In genomic region chr12:77138506-77139201, GRCm38 (mm10) we compare ENCODE assay signal across 13 mouse cellular contexts.
DNase-seq lines count a peak whose midpoint lies in the region; ATAC-seq and TF ChIP-seq lines count a peak whose summit lies in the region.
"Had no signal": no experiment of that assay in that cellular context is flagged by ENCODE, and none has a peak within 500 bp of the region (broad histone marks: within the 10 kb centered on the region; RNA-seq: fewer than 3 reads in every experiment).

No protein-coding gene starts in this region.

- no peak for TF ChIP-seq CTCF in C2C12 (IDR thresholded peaks at IDR 0.05; ENCODE audit: control insufficient read depth, insufficient read depth, insufficient read length)

- peak overlapping the region; percentile 24 for H3ac ChIP-seq in C2C12 (ENCODE audit: control insufficient read depth, insufficient read length, low read depth)

- H3K79me2 ChIP-seq in C2C12 (ENCODE audit: control insufficient read depth, insufficient read depth): no peaks in the 10 kb centered on the region

- H3K4me3 ChIP-seq in C2C12 (ENCODE audit: insufficient read depth, poor library complexity, severe bottlenecking): no peak overlapping the region
- H3K4me3 ChIP-seq: forebrain, embryonic 15.5 days; heart, embryonic 12.5 days; limb, embryonic 10.5 days had no signal

- no peaks in the 10 kb centered on the region for H3K79me3 ChIP-seq in C2C12 (ENCODE audit: low read depth)

- ATAC-seq in megakaryocyte progenitor cell, adult 5-6 weeks (replicated peaks; ENCODE audit: poor library complexity): peak; percentile 25
- no peak for ATAC-seq in monocyte, adult 5-6 weeks (replicated peaks; ENCODE audit: insufficient number of reproducible peaks, low FRiP score, low TSS enrichment, poor library complexity, severe bottlenecking)
- ATAC-seq: forebrain, embryonic 15.5 days had no signal

- no peaks in the 10 kb centered on the region for H3K27me3 ChIP-seq in C2C12 (ENCODE audit: control insufficient read depth, insufficient read depth, insufficient read length)
- H3K27me3 ChIP-seq: forebrain, embryonic 15.5 days; heart, embryonic 12.5 days had no signal

- DNase-seq in 416B (ENCODE audit: low read depth): peak; percentile 96
- DNase-seq in T-cell, adult 2 months (ENCODE audit: low spot score): peak; percentile 77
- no peak for DNase-seq in left cerebral cortex, postnatal 25 days (ENCODE audit: low spot score in 2 of 2)
- no peak for DNase-seq in embryo, embryonic 11 days
- DNase-seq: heart, postnatal 4 days; lung, postnatal 4 days; thymus, adult 2 months had no signal

- intact Hi-C loops in left cerebral cortex, postnatal 25 days (cut with DNase I): no loop called here

- no peaks in the 10 kb centered on the region for H3K36me3 ChIP-seq in C2C12 (ENCODE audit: control insufficient read depth, insufficient read depth)
- H3K36me3 ChIP-seq: forebrain, embryonic 15.5 days; heart, embryonic 12.5 days; limb, embryonic 10.5 days had no signal

TF ChIP-seq in C2C12, 6 proteins besides CTCF, POLR2A, EP300 and RAD21:
- no peak for TF ChIP-seq USF1 (IDR thresholded peaks at IDR 0.05; ENCODE audit: low read depth)
- no peak for TF ChIP-seq MYOG (IDR thresholded peaks at IDR 0.05; ENCODE audit: control insufficient read depth, extremely low read depth, insufficient read length)
- TF ChIP-seq FOSL1 (IDR thresholded peaks at IDR 0.05; ENCODE audit: insufficient read depth, low read length, poor library complexity, severe bottlenecking): peak; percentile 11
- TF ChIP-seq CEBPB (IDR thresholded peaks at IDR 0.05; ENCODE audit: low read depth): peak; percentile 38
- TF ChIP-seq MAX (IDR thresholded peaks at IDR 0.05): no peak
- TF ChIP-seq MYOD1 (IDR thresholded peaks at IDR 0.05; ENCODE audit: control insufficient read depth, insufficient read length, low read depth): peak; percentile 64

Comparison
In these comparisons a context has a peak if more than half of its experiments do, and no peak if none do; other contexts are left out.
1. DNase-seq: peak in 416B (single experiment) and T-cell, adult 2 months (single experiment); none in left cerebral cortex, postnatal 25 days (0 of 2) and embryo, embryonic 11 days (single experiment).